8 mouse cellular contexts compared by ENCODE assay signal in genomic region chr9:21917493-21918034, GRCm38 (mm10). TPM values are rescaled to one million over a fixed set of nuclear protein-coding genes. Genes with fewer than 3 reads are reported as not detected.
DNase-seq lines count a peak whose midpoint lies in the region; ATAC-seq and TF ChIP-seq lines count a peak whose summit lies in the region.

No protein-coding gene starts in this region.

- H3K9me3 ChIP-seq in erythroblast, embryonic 14.5 days (ENCODE audit: control insufficient read depth, low read length): peaks cover 8% of the 10 kb centered on the region
- H3K9me3 ChIP-seq in heart, embryonic 11.5 days (replicated peaks; ENCODE audit: control insufficient read depth, low read length): no peaks in the 10 kb centered on the region
- H3K9me3 ChIP-seq in lung, embryonic 14.5 days (ENCODE audit: low read depth, low read length): no peaks in the 10 kb centered on the region

- H3K36me3 ChIP-seq in erythroblast, embryonic 14.5 days (ENCODE audit: control insufficient read depth): peaks cover 5% of the 10 kb centered on the region
- H3K36me3 ChIP-seq in heart, embryonic 11.5 days (ENCODE audit: control insufficient read depth, insufficient read depth, low read length): no peaks in the 10 kb centered on the region
- H3K36me3 ChIP-seq in lung, embryonic 14.5 days (ENCODE audit: insufficient read depth): no peaks in the 10 kb centered on the region

- DNase-seq in layer of hippocampus, postnatal 14 days (ENCODE audit: low spot score in 2 of 2): peak; percentile 85 to 87
- peak; percentile 28 for DNase-seq in lung, embryonic 14.5 days
- peak; percentile 76 to 83 for DNase-seq in right cerebral cortex, adult 2 months (ENCODE audit: low spot score in 2 of 2)

- peak overlapping the region; percentile 99 for H3K4me2 ChIP-seq in heart, embryonic 11.5 days
- H3K4me2 ChIP-seq in lung, embryonic 14.5 days: peak overlapping the region; percentile 98

- no peak for ATAC-seq in erythroblast, adult 5-6 weeks (replicated peaks; ENCODE audit: low FRiP score, poor library complexity, severe bottlenecking)
- peak; percentile 14 for ATAC-seq in heart, embryonic 11.5 days (replicated peaks; ENCODE audit: insufficient number of reproducible peaks, low FRiP score, low TSS enrichment)
- peak; percentile 73 for ATAC-seq in lung, embryonic 14.5 days (ENCODE audit: insufficient read depth)
- ATAC-seq in monocyte, adult 5-6 weeks (replicated peaks; ENCODE audit: insufficient number of reproducible peaks, low FRiP score, low TSS enrichment, poor library complexity, severe bottlenecking): no peak

- TF ChIP-seq CTCF in bone marrow macrophage, adult 2 months (IDR thresholded peaks at IDR 0.05; ENCODE audit: low read depth, low read length): no peak
- TF ChIP-seq CTCF in lung, embryonic 14.5 days (IDR thresholded peaks at IDR 0.05; ENCODE audit: low read depth): no peak

- H3K4me3 ChIP-seq in erythroblast, embryonic 14.5 days (replicated peaks): peak overlapping the region; percentile 65
- peak overlapping the region; percentile 94 for H3K4me3 ChIP-seq in bone marrow macrophage, adult 2 months (ENCODE audit: insufficient read depth, low read length)
- peak overlapping the region; percentile 61 for H3K4me3 ChIP-seq in heart, embryonic 11.5 days (ENCODE audit: low read depth, low read length)
- H3K4me3 ChIP-seq in lung, embryonic 14.5 days (ENCODE audit: low read depth, low read length): peak overlapping the region; percentile 58

- H3K9ac ChIP-seq in heart, embryonic 11.5 days (ENCODE audit: low read depth, low read length): peak overlapping the region; percentile 67
- peak overlapping the region; percentile 62 for H3K9ac ChIP-seq in lung, embryonic 14.5 days

- no peak for TF ChIP-seq POLR2A in bone marrow macrophage, adult 2 months (IDR thresholded peaks at IDR 0.05; ENCODE audit: borderline replicate concordance, low read depth, low read length)

- peaks cover 18% of the 10 kb centered on the region for H3K4me1 ChIP-seq in erythroblast, embryonic 14.5 days (ENCODE audit: control insufficient read depth)
- peaks cover 3% of the 10 kb centered on the region; the same call in 1 of the 2 replicates for H3K4me1 ChIP-seq in bone marrow macrophage, adult 2 months (ENCODE audit: control insufficient read depth, insufficient read depth, low read length)
- H3K4me1 ChIP-seq in heart, embryonic 11.5 days (ENCODE audit: control insufficient read depth, insufficient read depth, low read length): no peaks in the 10 kb centered on the region
- no peaks in the 10 kb centered on the region for H3K4me1 ChIP-seq in lung, embryonic 14.5 days (ENCODE audit: insufficient read depth)

- peaks cover 32% of the 10 kb centered on the region for H3K27me3 ChIP-seq in erythroblast, embryonic 14.5 days (ENCODE audit: control insufficient read depth)
- peaks cover 12% of the 10 kb centered on the region; the same call in 1 of the 2 replicates for H3K27me3 ChIP-seq in heart, embryonic 11.5 days (ENCODE audit: control insufficient read depth, insufficient read depth, low read length)
- H3K27me3 ChIP-seq in lung, embryonic 14.5 days (ENCODE audit: insufficient read depth, low read length): peaks cover 6% of the 10 kb centered on the region; the same call in 1 of the 2 replicates

- WGBS in heart, embryonic 11.5 days (ENCODE audit: insufficient replicate concordance): 2% methylated on average over 35 of the region's 35 CpGs
- 1% methylated on average over 35 of the region's 35 CpGs for WGBS in lung, embryonic 14.5 days

- no peak overlapping the region for H3K27ac ChIP-seq in bone marrow macrophage, adult 2 months (ENCODE audit: insufficient read depth, low read depth, low read length)
- H3K27ac ChIP-seq in heart, embryonic 11.5 days (ENCODE audit: low read depth, low read length): no peak overlapping the region
- no peak overlapping the region for H3K27ac ChIP-seq in lung, embryonic 14.5 days (ENCODE audit: low read depth)

RNA-seq across cellular contexts. Expression of gene Rab3d, which starts 0.4 kb away (rescaled TPM):
- polyA plus RNA-seq in erythroblast, embryonic 14.5 days (2012): 0.07 TPM in 2 replicates
- total RNA-seq in erythroblast, adult 5-6 weeks (2015; ENCODE audit: low replicate concordance): 17.1 and 21.5 TPM in 2 replicates
- 11.2 and 13.4 TPM in 2 replicates for total RNA-seq in erythroblast, adult 5-6 weeks (2017; ENCODE audit: low replicate concordance)
- 26.9 and 32.4 TPM in 2 replicates for polyA plus RNA-seq in bone marrow macrophage, adult 2 months (2012; ENCODE audit: insufficient read depth, insufficient read length, missing spikeins)
- 5.6 and 6.4 TPM in 2 replicates for polyA plus RNA-seq in heart, embryonic 11.5 days (2014; fragmentation: Nextera tagmentation; extraction: Ambion mirVana)
- total RNA-seq in layer of hippocampus, postnatal 14 days (2021): 10 to 100 TPM; 22.6 to 24.2 TPM
- 8.6 and 8.8 TPM in 2 replicates for polyA plus RNA-seq in lung, embryonic 14.5 days (2014; fragmentation: Nextera tagmentation; extraction: Ambion mirVana)
- total RNA-seq in monocyte, adult 5-6 weeks (2017): 8.4 to 22.7 TPM (median 18.5 TPM) in 3 replicates

RNA-seq across cellular contexts. Expression of gene Ccdc159, which starts 9.7 kb away (rescaled TPM):
- polyA plus RNA-seq in erythroblast, embryonic 14.5 days (2012): not detected in 2 replicates
- total RNA-seq in erythroblast, adult 5-6 weeks (2015; ENCODE audit: low replicate concordance): not detected in 2 replicates
- total RNA-seq in erythroblast, adult 5-6 weeks (2017; ENCODE audit: low replicate concordance): not detected in 2 replicates
- polyA plus RNA-seq in bone marrow macrophage, adult 2 months (2012; ENCODE audit: insufficient read depth, insufficient read length, missing spikeins): 4.3 and 5.1 TPM in 2 replicates
- 2.3 and 3.3 TPM in 2 replicates for polyA plus RNA-seq in heart, embryonic 11.5 days (2014; fragmentation: Nextera tagmentation; extraction: Ambion mirVana)
- total RNA-seq in layer of hippocampus, postnatal 14 days (2021): 10 to 100 TPM; 13.8 to 14.2 TPM
- polyA plus RNA-seq in lung, embryonic 14.5 days (2014; fragmentation: Nextera tagmentation; extraction: Ambion mirVana): 2.8 and 4.9 TPM in 2 replicates
- total RNA-seq in monocyte, adult 5-6 weeks (2017): 0.21 TPM in 1 of 3 replicates, not detected in the others

RNA-seq across cellular contexts. Expression of gene Tmem205, which starts 9.8 kb away (rescaled TPM):
- polyA plus RNA-seq in erythroblast, embryonic 14.5 days (2012): 0.10 TPM in 2 replicates
- total RNA-seq in erythroblast, adult 5-6 weeks (2015; ENCODE audit: low replicate concordance): 9.8 and 15.7 TPM in 2 replicates
- 1.5 TPM in 2 replicates for total RNA-seq in erythroblast, adult 5-6 weeks (2017; ENCODE audit: low replicate concordance)
- 57.2 and 63.0 TPM in 2 replicates for polyA plus RNA-seq in bone marrow macrophage, adult 2 months (2012; ENCODE audit: insufficient read depth, insufficient read length, missing spikeins)
- 39.0 and 45.1 TPM in 2 replicates for polyA plus RNA-seq in heart, embryonic 11.5 days (2014; fragmentation: Nextera tagmentation; extraction: Ambion mirVana)
- total RNA-seq in layer of hippocampus, postnatal 14 days (2021): 10 to 100 TPM; 35.7 to 37.0 TPM
- polyA plus RNA-seq in lung, embryonic 14.5 days (2014; fragmentation: Nextera tagmentation; extraction: Ambion mirVana): 39.5 and 40.1 TPM in 2 replicates
- total RNA-seq in monocyte, adult 5-6 weeks (2017): 1.1 to 5.0 TPM (median 4.0 TPM) in 3 replicates

RNA-seq across cellular contexts. Expression of gene Plppr2, which starts 19.3 kb away (rescaled TPM):
- polyA plus RNA-seq in erythroblast, embryonic 14.5 days (2012): 0.05 and 0.06 TPM in 2 replicates
- 0.42 TPM in 1 of 2 replicates, not detected in the other for total RNA-seq in erythroblast, adult 5-6 weeks (2015; ENCODE audit: low replicate concordance)
- not detected in 2 replicates for total RNA-seq in erythroblast, adult 5-6 weeks (2017; ENCODE audit: low replicate concordance)
- 5.8 and 6.0 TPM in 2 replicates for polyA plus RNA-seq in bone marrow macrophage, adult 2 months (2012; ENCODE audit: insufficient read depth, insufficient read length, missing spikeins)
- 5.3 and 5.5 TPM in 2 replicates for polyA plus RNA-seq in heart, embryonic 11.5 days (2014; fragmentation: Nextera tagmentation; extraction: Ambion mirVana)
- 100 to 1,000 TPM; 350 to 352 TPM for total RNA-seq in layer of hippocampus, postnatal 14 days (2021)
- polyA plus RNA-seq in lung, embryonic 14.5 days (2014; fragmentation: Nextera tagmentation; extraction: Ambion mirVana): 7.7 and 10.2 TPM in 2 replicates
- total RNA-seq in monocyte, adult 5-6 weeks (2017): 0.58 TPM in 1 of 3 replicates, not detected in the others

RNA-seq across cellular contexts. Expression of gene Swsap1, which starts 38.0 kb away (rescaled TPM):
- 0.32 and 0.37 TPM in 2 replicates for polyA plus RNA-seq in erythroblast, embryonic 14.5 days (2012)
- 0.58 and 1.5 TPM in 2 replicates for total RNA-seq in erythroblast, adult 5-6 weeks (2015; ENCODE audit: low replicate concordance)
- 3.8 and 6.6 TPM in 2 replicates for total RNA-seq in erythroblast, adult 5-6 weeks (2017; ENCODE audit: low replicate concordance)
- 4.2 and 5.7 TPM in 2 replicates for polyA plus RNA-seq in bone marrow macrophage, adult 2 months (2012; ENCODE audit: insufficient read depth, insufficient read length, missing spikeins)
- 9.0 and 13.1 TPM in 2 replicates for polyA plus RNA-seq in heart, embryonic 11.5 days (2014; fragmentation: Nextera tagmentation; extraction: Ambion mirVana)
- 10 to 100 TPM; 14.4 to 15.2 TPM for total RNA-seq in layer of hippocampus, postnatal 14 days (2021)
- 10.2 and 12.2 TPM in 2 replicates for polyA plus RNA-seq in lung, embryonic 14.5 days (2014; fragmentation: Nextera tagmentation; extraction: Ambion mirVana)
- 2.2 to 5.5 TPM (median 2.5 TPM) in 3 replicates for total RNA-seq in monocyte, adult 5-6 weeks (2017)

Comparison
In these comparisons a context has a peak if more than half of its experiments do, and no peak if none do; other contexts are left out.
1. ATAC-seq: peak in heart, embryonic 11.5 days (single experiment) and lung, embryonic 14.5 days (single experiment); none in erythroblast, adult 5-6 weeks (single experiment) and monocyte, adult 5-6 weeks (single experiment).
2. DNase-seq: peak in every context shown above with its lines; median percentile 86 in layer of hippocampus, postnatal 14 days; 80 in right cerebral cortex, adult 2 months; 28 in lung, embryonic 14.5 days.
3. RNA of gene Tmem205, which starts 9.8 kb away (polyA plus RNA-seq): 57.2 to 63.0 TPM in bone marrow macrophage, adult 2 months, 39.5 to 40.1 TPM in lung, embryonic 14.5 days and 39.0 to 45.1 TPM in heart, embryonic 11.5 days; 0.10 TPM in erythroblast, embryonic 14.5 days; every median in the first group is over 10 times any median in the second.
4. Peak in every context shown above with its lines, with median percentiles within 50 percentile points of each other: H3K4me3 ChIP-seq.